Mouse (Mus musculus) fat pad, adult 2 months (tissue): ENCODE data around the gene Dlx6.
A peak's percentile ranks its signal among the peaks of the same experiment; 100 is the strongest.

Experiments
- DNase-seq: peaks from one replicate; pipeline ENCODE4 v3.0.0-alpha.2; 2011; ENCODE audit warnings: low read depth, low spot score; ENCODE audit errors: extremely low read depth

Dlx6 gene

DNA sequence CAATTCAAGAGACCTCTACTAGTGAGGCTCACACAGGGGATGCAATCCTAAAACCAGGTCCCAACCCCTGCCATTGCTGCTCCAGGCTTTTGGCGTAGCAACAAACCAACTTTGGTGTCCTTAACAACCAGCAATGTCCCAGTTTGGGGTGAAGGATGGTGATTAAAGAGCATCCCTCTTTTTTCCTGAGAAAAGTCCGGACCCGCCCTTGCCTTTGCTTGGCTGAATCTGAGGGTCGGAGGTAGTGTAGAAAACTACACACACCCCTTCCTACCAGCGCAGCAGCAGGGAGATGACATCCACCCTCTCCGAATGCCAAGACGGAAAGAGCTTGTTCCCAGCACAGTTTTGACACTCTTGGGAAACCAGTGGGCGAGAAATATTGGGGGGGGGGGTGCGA, 12.5 kb downstream of the Dlx6 start:
- no peak for DNase-seq

DNA sequence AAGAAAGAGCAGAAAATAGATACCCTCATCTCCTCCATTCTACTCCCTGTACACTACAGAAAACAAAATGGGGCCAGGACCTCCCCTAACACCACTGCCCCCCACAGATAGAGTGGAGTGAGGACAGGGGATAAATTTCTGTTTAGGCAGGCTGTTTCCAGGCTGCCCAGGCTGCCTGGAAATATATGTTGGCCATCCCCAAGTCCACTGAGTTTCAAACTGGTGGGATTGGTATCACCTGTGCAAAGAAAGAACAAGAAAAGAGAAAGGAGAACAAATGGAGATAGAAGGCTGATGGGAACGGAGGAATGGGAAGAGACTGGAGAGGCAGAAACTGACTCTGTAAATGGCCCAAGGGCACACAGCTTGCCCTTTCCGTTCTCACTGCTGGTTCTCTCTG, 13.1 kb downstream of the Dlx6 start:
- DNase-seq = no peak

GRCm38 (mm10) chr6:6876731-6877130, 13.6 kb downstream of the Dlx6 start:
- no peak for DNase-seq

- DNase-seq = no peak
Measured at GRCm38 (mm10) chr6:6877346-6877910, 14.3 kb downstream of the Dlx6 start.

- no peak for DNase-seq
Measured at GRCm38 (mm10) chr6:6877981-6878840, 15.1 kb downstream of the Dlx6 start.

DNA sequence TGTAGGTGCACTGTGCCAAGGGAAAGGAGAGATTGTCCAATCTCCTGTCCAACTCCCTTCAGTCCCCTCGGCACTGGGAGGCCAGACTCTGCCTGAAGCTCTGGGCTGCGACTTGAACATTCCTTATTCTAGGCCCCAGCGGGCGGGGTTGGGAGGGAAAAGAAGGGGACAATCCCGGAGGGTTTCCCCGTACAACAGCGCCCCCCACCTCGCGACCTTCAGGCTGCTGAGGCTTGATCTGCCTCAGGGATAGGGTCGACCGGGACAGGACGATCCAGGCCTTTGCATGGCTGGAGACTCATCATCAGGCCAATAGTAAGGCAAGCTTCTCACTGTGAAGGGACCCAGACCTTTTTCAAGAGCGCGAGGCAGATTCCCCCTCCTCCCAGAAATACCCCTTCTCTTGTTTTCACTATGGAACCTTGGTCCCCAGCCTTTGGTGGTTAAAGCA, 15.7 kb downstream of the Dlx6 start:
- DNase-seq = no peak

- DNase-seq = no peak
Measured at GRCm38 (mm10) chr6:6879371-6880325, 16.5 kb downstream of the Dlx6 start.

DNA sequence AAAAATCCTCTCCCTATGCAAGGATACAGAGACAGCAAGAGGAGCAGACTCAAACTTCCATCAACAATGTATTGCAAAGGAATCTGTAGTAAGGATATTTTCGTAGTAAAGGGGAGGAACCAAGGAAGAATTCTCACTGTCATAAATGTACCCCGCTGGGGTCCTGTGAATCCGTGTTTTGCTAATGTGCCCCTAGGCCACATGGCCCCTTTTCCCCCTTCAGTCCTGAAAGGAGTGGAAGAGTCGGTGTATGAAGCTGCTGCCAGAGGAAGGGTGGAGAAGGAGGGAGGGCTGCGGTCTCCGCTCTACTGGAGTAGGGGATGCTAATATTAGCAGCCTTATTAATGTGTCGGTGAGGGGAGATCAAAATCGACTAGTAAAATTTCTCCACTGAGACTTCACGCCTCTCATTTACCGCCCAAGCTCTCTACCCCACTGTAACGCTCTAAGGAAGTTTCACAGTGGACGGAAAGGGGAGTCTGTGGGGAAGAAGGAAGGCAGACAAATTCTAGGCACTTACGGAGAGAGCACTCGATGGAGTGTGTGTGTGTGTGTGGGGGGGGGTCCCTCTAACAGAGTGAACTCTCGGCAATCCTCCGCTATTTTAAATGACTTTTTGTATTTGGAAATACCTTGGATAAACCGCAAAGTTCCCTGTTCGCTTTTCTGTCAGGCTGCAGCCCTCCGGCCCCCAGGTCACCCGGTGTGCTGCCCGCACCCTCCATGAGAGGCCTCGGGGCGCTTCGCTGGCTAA, 17.4 kb downstream of the Dlx6 start:
- no peak for DNase-seq

DNA sequence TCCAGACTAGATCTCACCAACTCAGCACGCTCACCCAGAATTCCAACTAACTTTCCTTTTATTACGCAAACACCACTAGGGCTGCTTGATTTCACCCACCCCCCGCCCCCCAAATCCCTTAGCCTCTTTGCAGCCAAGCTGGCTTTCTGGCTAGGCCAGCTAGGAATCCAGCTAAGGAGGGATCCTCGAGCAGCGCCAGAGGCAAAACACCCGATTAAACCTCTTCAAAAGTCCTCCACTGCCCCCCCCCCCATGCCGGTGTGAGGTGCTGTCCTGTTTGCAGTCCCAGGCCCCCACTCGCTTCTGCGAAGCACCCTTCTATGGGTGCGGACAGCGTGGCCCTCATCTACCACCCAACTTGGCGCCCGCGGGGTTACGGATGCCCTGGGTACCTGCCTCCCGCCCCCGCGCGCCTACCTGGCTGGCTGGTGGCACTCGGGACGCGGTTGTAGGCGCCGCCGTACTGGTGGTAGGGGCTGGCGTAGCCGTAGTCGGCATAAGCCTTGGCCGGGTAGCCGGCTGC, 18.0 kb downstream of the Dlx6 start:
- DNase-seq = no peak

DNA sequence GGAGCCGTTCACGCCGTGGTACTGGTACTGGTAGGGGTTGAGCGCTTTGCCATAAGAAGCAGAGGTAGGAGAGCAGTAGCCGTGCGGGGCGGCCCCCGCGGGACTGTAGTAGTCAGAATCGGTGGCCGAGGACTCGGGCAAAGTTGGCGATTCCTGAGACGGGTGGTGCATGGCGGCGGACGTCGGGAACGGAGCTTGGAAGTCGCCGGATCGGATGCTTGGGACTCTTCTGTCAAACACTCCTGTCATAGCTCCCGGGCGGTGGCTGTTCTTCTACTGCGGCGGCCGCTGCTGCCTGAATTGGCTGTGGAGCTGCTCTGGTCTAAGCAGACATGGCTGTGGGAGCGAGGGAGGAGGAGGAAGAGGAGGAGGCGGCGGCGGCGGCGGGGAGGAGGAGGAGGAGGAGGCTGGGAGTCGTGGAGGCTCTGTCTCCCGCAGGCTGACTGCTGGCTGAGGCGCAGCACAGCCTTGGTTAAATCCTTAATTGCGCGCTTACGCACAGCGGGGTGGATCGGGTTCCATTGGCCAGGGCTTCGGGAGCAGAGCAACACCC, 18.6 kb downstream of the Dlx6 start, which contains the start of gene Dlx5:
TSS of gene Dlx5 (minus strand) at position 448 of the 553 bp plus-strand sequence.
- DNase-seq = no peak

- DNase-seq = no peak
Measured at GRCm38 (mm10) chr6:6882266-6882797, 19.2 kb downstream of the Dlx6 start.

DNA sequence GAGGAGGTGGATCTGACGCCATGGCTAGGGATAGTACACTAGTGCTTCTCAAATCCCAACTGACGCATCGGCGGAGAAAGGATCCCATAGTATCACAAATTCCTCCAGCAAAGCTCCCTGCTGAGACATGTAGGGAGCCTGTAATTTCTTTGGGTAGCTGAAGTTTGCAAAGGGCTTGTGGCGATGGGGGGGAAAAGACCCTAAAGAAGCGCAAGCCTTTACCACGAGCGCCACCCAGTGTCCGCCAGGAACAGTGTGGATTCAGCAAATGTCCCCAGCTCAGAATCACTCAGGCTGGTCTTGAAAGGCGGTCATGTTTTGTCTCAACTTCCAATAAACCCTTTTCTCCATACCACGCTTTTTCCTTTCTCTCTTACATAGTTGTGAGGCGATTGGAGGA, 21.8 kb downstream of the Dlx6 start:
- no peak for DNase-seq

DNA sequence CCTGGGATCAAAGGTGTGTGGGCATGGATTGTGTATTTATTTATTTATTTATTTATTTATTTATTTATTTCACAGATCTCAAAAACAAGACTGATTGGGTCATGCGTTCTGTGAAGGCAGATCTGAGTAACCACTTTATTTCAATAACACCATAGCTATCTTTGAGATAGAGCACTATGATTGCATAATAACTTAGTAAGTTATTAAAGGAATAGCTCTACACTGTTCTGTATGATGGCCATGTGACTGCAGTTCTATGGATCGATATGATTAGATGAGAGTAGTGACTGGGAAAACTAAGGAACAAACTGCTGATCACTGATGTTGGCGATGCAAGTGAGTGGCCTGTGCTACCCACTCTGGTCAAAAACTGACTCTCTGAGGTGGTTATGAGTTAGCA, 23.1 kb downstream of the Dlx6 start:
- DNase-seq = no peak

GRCm38 (mm10) chr6:6890047-6890446, 26.9 kb downstream of the Dlx6 start:
- no peak for DNase-seq

DNA sequence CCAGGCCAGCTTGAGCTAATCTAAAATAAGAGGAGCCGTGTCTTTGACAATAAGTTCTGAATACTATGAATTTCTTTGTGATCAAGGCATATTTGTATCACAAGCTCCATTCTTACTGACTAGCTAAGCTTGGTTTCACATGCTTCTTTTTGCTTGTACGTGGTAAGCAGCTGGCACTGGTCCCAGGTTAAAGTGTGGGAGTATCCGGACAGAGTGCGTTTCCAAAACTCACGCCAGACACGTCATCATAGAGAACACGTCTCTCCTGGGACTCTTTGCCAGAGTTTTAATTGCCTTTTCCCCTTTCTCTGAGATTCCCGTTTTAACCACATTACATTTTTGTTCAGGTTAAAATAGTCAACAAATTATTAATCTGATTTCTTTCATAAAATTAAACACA, 46.5 kb downstream of the Dlx6 start:
- DNase-seq = peak; percentile 5

- no peak for DNase-seq
Measured at GRCm38 (mm10) chr6:6914304-6914703, 51.2 kb downstream of the Dlx6 start.

GRCm38 (mm10) chr6:6914849-6915525, 51.9 kb downstream of the Dlx6 start:
- DNase-seq = no peak

GRCm38 (mm10) chr6:6915526-6915915, 52.4 kb downstream of the Dlx6 start:
- no peak for DNase-seq

- no peak for DNase-seq
Measured at GRCm38 (mm10) chr6:6917334-6917733, 54.2 kb downstream of the Dlx6 start.
